Mouse (Mus musculus) cerebellum, adult (tissue): ENCODE data around the gene Lamc1.
"Not testable (repeated sequence)": the region's sequence is repeated elsewhere in the genome, so short reads cannot be mapped to it uniquely, and the experiment has no call there.

Source experiments
- ATAC-seq: cut with Nextera tagmentation; 2 replicates; pipeline ENCODE4 v1.9.2; 2017; ENCODE audit warnings: mild to moderate bottlenecking, moderate library complexity, mixed read lengths; ENCODE audit not compliant: insufficient number of reproducible peaks, low FRiP score, low TSS enrichment

Gene Lamc1

DNA sequence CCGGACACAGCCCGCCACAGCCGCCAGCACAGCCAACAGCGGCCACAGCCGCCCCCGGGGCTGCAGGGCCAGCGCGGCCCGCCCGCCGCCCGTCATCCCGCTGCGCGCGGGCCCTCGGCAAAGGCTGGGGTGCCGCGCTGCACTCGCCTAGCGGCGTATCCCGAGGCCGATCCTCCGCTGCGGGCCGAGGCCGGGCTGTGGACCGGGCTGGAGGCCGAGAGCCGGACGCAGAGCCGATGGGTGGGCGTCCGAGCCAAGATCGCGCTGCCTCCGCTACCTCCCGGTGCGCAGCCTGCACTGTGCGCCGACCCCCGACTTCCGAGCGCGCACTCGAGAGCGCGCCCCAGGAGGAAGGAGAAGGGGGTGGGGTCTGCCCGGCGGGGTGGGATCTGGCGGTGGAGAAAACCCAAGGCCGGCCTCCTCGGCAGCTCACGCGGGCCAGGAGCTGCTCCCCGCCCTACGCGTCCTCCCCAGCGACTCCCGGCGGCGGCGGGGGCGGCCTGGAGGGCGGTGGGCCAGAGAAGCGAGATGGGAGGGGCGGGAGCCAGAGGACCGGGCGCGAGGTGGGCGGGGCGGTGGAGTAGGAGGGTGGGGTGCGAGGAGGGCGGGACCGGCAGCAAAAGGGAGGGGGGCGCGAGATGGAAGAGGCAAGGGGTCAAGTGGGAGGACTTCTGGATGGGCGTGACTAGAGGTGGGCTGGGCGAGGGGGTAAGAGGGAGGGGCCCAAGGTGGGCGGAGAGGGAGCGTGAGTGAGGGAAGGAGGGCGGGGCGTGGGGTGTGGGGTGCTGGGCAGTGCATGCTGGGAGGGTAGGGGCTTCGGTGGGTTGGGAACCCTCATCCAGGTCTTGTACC lies at the start of gene Lamc1:
Gene Lamc1 (minus strand): TSS at position 343 of the 852 bp plus-strand sequence.
- peak; percentile 65 for ATAC-seq

DNA sequence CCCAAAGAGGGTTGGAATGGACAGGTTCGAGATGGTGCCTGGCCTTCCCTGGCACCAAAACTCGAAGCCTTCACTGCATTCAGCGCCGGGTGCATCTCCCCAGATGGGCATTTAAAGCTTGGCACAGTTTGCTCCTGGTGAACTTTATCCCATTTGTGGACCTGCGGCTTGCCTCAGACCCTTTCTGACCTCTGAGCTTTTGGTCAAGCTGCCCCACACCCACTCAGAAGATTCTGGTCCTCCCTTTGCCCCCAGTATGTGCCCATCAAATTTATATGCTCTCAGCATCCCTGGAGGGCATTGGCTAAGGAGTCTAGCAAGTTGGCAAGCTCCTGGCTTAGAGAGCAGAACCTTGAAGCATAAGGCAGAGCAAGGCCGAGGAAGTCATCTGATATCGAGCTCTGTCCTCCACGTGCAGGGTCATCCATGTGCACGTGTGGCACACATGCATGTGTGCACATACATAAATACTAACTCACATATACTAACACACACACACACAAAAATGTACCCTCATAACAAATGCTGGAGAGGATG lies 48.2 kb upstream of the Lamc1 start:
- no peak for ATAC-seq

DNA sequence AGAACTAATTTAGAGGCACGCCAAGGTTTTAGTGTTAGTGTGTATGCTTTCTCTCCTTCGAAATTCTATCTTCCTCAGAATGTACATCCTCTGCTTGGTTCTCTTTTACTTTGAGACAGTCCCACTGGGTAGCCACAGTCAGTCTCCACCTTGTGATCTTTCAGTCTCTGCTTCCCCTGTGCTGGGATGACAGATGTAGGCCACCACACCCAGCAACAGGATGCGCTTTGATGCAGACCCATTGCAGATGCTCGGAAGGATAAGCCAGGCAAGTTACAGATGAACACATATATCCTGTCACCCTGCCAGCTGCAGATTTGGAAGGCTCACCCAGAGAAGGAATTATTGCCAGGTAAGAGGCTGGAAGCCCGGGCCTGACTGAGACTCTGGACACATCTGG lies 47.2 kb upstream of the Lamc1 start:
- no peak for ATAC-seq

DNA sequence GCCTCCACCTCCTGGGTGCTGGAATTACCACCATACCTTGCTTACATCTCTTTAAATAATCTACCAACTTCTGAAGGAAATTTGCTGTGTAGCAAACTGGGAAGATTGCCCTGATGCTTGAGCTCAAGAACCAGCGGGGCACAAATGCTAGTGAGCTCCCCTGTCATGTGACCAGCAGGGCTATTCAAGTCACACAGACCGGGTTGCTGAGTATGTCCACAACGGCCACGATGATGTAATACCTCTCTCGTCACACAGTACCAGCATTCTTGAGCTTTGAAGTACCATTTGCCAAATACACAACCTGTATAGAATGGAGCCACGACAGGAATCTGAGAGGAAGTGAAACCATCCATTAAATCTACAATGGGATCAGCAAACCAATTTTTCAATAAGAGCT lies 46.0 kb upstream of the Lamc1 start:
- ATAC-seq: no peak

DNA sequence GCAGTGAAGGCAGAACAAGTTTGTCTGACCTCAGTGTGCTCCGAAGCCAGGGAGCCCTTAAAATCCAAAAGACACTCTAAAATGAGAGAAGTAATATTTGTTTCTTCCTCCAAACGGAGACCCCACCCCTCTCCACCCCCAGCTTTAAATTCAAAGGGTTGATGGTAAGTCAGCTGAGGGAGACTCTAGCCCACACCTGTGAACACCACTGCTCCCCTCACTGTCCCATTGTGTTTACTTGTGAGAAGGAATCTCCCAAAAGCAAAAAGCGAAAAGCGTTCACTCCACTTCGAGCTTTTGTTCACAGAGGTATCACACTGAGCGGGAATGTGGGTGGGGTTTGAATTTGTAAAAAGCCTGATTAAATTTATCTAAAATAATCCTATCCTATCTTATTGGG lies 43.9 kb upstream of the Lamc1 start:
- no peak for ATAC-seq

DNA sequence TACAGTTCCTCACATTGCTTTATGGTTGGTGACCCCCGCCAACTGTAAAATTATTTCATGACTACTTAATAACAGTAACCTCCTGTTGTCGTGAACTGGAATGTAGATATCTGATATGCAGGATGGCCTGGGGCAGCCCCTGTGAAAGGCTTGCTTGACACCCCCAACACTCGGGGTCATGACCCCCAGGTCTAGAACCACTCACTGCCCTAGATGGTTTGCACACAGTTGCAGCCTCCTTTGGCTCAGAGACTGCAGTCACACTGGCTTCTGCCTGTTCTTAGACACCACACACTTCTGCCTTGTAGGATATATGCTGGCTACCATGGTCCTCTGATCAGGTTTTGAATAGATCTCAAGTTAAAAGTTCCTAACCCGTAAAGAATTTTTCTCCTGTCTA lies 41.5 kb upstream of the Lamc1 start:
- no peak for ATAC-seq

DNA sequence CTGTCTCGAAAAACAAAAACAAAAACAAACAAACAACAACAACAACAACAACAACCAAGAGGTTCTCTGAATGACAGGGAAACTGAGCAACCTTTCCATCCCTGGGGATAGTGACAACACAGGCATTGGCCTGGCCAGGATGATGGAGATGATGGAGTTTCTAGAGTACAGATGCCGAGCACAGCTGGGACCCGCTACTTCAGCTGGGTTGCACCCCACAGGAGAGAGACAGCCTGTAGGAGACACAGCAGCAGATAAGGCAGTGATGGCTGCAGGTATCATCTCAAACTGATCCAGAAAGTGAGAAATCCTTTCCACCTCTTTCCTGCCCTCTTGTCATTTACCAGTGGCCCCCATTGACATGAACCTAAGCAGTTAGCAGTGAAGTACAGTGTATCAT lies 39.3 kb upstream of the Lamc1 start:
- no peak for ATAC-seq

DNA sequence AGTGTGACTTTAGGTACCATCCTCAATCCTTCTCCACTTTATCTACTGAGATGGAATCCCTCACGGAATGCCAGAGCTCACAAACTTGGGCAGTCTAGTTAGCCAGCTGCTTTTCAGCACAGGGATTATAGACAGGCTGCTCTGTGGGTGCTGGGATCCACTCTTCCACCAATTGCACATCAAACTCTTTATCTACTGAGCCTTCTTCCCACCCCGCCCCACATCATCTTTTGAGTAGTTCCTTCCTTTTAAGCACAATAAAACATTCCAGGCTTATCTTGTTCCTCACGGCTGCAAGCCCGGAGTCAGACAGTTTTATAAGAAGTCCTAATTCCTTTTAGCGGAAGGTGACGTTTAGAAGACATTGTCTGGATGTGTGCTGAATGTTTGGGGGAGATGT lies 36.4 kb upstream of the Lamc1 start:
- ATAC-seq: no peak

DNA sequence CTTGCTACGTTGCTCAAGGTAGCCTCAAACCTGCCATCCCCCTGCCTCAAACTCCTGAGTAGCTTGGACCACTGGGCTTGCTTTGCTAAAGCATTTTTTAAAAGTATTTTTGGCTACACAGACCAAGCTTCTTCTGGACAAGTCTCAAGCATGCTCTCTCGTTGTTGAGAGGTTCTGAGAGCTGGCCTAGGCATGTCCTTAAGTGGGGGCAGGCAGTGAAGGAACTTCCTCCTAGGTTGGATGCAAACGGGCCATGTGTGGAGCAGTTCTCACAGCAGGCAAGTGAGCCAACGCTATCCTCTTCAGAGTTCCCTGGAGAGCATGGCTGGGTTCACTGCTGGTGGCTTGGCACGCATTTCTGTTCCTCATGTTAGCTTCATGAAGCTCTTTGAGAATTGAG lies 34.5 kb upstream of the Lamc1 start:
- no peak for ATAC-seq

DNA sequence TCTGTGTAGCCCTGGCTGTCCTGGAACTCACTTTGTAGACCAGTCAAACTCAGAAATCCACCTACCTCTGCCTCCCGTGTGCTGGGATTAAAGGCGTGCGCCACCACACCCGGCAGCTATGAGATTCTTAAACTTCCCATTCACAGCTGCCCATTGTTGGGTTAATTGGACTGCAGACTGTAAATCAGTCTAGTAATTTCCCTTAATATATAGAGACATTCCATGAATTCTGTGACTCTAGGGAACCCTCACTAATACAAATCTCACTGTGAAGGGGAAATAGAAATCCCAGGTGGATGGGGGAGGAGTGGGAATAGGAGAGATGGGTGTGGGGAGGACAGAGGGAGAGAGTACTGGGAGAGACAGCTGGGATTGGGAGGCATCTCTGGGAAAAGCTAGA lies 29.3 kb upstream of the Lamc1 start:
- no peak for ATAC-seq

DNA sequence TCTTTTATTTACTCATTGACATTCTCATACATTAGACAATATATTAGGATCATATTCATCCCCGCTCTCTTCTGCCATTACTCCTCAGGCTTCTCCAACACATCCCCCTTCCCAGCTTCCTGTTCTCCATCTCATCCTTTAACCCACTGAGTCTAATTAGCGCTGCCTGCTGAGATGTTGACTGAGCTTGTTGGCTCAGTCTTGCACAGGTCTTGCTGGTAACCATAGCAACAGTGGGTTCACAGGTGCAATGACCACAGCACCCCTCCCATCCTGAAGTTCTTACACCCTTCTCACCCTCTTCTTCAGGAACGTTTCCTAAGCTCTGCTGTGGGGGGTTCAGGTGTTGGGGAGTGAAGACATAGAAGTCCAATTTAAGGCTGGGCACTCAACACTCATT lies 28.0 kb upstream of the Lamc1 start:
- no peak for ATAC-seq

DNA sequence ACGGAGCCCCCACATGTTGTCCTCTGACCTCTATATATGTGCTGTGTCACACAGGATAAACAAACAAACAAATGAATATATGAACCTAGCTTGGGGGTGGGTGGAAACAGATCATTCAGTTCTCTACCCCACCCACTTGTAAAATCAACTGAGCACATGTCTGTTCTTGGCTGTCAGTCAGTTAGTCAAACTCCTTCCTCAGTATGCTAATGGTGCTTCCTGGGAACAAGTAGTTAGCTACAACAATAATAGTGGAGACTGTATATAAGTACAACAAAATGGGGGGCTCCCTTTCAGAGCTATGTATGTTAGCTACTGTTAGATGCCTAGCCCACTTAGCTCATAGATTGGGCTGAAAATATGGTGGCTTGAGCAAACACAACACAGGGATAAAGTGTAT lies 24.6 kb upstream of the Lamc1 start:
- ATAC-seq: no peak

DNA sequence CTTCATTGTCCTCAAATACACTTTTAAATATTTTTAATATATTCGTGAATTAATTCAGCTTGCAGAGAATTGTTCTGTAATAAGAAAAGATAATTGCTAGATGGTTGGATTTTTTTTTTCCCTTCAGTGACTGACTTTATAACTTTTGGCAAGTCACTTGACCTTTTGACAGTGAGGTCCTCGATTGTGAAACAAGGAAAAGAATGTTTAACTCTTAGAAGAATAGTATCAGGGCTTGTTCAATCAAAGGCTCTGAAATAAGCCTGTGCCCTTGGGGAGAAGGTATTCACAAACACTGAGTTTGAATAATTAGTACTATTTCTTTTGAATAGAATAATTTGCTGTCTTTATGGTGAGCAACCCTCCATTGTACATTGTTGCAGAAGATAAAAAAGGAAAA lies 21.9 kb upstream of the Lamc1 start:
- ATAC-seq: no peak

DNA sequence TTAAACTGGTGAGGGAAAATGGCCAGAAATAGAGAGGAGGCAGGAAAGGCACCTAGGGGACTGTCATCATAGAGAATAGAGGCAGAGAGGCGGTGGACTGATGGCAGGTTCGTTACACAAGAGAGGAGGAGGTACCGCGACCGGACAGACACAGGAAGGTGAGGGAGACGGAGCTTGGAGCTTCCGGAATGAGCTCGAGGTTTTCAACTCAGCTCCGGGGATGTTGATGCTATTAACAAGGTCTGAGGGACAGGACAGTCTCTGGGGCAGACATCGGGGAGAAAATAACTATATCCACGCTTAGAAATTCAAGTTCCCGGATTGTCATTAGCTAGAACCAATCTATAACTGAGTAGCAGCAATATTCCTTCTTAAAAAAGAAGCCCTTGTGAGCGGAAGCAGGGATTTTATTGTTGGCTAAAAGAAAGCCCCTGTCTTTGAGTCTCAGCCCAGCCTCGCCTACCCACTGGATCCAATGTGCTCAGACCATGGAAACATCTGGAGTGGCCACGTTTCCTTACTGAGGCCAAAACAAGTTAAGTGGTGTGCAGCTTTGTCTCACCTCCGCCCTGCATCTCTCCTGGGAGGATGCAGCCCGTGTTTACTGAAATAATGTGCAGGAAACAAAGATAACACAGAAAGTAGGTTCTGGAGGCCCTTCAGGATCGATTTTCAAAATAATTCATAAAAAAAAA lies 21.3 kb upstream of the Lamc1 start:
- ATAC-seq: no peak

DNA sequence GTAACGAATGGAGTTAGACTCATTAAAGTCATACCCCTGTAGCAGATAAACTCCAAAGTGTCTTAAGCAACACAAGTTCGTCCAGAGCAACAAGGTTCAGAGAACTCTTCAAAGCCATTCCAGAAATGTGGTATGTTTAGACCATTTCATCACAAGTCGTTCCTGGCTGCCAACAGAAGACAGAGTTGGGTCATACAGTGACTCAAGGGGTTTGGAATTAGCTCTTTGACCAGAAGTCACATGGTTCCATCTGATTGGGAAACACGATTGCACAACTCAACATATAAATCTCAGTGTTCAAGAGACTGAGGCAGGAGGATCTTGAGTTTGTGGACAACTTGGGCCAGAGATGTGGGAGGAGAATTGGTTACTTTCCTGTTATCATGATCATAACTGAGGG lies 18.4 kb upstream of the Lamc1 start:
- no peak for ATAC-seq

DNA sequence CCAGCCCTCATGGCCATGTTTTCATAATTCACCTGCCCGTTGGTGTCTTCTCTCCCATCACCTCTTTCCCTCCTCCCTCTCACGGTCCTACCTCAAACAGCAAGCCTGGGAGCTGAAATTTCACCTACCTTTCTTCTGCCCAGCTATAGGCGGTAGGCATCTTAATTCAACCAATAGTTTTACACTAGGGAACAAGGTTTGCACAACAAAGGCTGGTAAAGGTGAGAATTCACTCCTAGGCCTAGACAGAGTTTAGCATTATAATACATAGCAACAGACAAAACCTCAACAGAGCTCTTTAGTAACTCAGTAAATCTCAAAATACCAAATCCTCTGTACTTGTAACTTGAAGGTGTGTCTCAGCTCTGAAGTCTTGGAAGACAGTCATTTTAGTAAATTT lies 15.1 kb upstream of the Lamc1 start:
- no peak for ATAC-seq

DNA sequence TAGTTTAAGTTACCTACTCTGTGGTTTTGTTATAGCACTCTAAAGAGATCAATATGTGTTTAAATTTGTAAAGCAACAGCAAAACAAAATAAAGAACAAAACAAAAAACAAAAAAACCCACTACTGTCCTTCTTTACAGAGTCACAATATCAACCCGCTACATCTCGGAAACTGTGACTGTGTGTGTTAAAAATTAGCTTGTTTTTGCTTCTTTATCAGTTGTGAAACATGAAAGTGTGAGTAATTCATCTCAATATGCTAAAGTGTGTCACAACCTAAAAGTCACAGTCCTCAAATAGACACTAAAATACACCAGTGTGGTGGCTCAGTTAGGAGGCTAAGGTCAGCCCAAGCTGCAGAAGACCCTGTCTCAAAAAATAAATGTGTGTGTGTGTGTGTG lies 14.5 kb upstream of the Lamc1 start:
- ATAC-seq: no peak

DNA sequence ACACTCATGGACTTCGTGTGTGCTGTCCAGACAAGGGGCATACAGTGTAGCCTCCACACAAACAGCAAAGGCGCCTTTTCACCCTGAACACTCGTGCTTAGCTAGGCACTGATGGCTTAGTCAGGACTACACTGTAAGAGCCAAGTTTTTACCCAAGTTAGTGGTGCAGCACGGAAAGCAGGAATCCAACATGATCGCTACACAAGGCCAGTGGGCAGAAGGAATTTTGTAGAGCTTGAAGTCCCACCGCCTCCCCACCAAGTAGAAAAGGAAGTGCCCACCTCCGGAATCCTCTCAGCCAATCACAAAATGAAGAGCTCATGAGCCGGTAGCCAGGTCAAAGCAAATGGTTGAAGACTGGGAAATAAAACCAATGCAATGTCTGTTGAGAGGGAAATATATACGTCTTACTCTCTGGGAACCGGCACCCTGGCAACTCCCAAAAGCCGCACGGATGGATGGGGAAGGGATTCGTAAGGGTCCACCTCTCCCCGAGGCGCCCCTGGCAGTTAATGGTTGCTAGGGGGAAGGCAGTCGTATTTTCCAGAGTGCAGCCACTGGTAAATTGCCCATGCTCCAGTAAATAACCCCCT lies 13.2 kb upstream of the Lamc1 start:
- ATAC-seq: peak; percentile 70

DNA sequence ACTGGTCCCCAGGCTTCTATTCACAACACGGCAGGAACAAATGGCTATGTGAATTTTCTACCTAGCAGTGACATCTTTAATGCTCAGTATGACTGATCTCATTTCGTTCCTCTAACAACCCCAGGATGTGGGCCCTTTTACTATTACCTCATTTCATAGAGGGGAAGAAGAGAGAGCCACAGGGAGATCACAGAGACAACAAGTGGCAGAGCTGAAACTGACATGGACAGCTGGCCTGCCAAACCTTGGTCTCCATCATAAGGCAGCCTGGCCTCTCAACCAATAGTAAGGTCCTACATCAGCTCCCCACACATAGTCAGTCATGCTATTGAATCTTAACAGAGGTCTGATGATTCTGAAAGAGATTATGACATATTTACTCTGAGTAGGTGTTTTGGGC lies 12.4 kb upstream of the Lamc1 start:
- ATAC-seq: no peak

DNA sequence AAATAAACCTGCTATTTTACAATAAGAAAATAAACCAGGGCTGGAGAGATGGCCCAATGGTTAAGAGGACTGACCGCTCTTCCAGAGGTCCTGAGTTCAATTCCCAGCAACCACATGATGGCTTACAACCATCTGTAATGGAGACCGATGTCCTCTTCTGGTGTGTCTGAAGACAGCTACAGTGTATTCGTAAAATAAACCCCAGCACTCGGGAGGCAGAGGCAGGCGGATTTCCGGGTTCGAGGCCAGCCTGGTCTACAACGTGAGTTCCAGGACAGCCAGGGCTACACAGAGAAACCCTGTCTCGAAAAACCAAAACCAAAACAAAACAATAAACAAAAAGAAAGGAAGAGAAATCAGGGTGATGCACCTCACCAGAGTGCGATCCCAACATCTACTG lies 2.9 kb upstream of the Lamc1 start:
- ATAC-seq: not testable (repeated sequence)
